In the genomic region with DNA sequence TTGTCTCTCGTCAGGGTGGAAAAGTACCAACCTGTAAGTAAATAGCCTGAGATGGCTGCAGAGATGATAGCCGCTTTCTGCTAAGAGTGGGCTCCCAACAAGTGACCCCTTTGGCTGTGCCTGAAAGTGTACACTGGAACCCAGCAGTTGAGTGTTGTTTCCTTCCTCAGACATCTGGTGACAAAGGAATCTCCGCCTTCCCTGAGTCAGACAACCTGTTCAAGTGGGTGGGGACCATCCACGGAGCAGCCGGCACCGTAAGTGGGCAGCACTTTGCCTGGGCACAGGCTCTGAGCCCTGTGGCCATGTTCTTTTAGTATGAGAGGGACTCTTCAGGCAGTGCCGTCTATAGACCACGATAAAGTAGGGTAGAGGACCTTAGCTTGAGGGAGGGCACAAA, we compare ENCODE assay signal across 11 mouse cellular contexts. TPM values are rescaled to one million over a fixed set of nuclear protein-coding genes. Genes with fewer than 3 reads are reported as not detected.
DNase-seq lines count a peak whose midpoint lies in the region; ATAC-seq and TF ChIP-seq lines count a peak whose summit lies in the region.
"Had no signal": no experiment of that assay in that cellular context is flagged by ENCODE, and none has a peak within 500 bp of the region (broad histone marks: within the 10 kb centered on the region; RNA-seq: fewer than 3 reads in every experiment).

No protein-coding gene starts in this region.

- peaks cover 36% of the 10 kb centered on the region for H3K4me1 ChIP-seq in heart, embryonic 13.5 days
- H3K4me1 ChIP-seq in CH12.LX (ENCODE audit: control insufficient read depth in 1 of 2, insufficient read depth in 2 of 2), result peaks cover 9 to 28% of the 10 kb centered on the region in 2 experiments
- peaks cover 25% of the 10 kb centered on the region for H3K4me1 ChIP-seq in forebrain, embryonic 16.5 days (replicated peaks; ENCODE audit: control insufficient read depth, insufficient read depth, low read length)
- peaks cover 67% of the 10 kb centered on the region for H3K4me1 ChIP-seq in liver, embryonic 15.5 days (replicated peaks)

- ATAC-seq in heart, embryonic 13.5 days (ENCODE audit: extremely low read depth, insufficient number of reproducible peaks, low FRiP score, low TSS enrichment), result no peak
- no peak for ATAC-seq in forebrain, embryonic 16.5 days
- no peak for ATAC-seq in liver, embryonic 15.5 days (ENCODE audit: insufficient read depth)
- ATAC-seq: CD4-positive, CD25-positive, alpha-beta regulatory T cell, adult 4 months had no signal

- no peak overlapping the region; the same call in 1 of the 2 replicates for H3K27ac ChIP-seq in heart, embryonic 13.5 days (replicated peaks)
- H3K27ac ChIP-seq in CH12.LX (ENCODE audit: insufficient read depth, low read depth), result no peak overlapping the region
- H3K27ac ChIP-seq in forebrain, embryonic 16.5 days (ENCODE audit: low read length), result no peak overlapping the region
- H3K27ac ChIP-seq in liver, embryonic 15.5 days (replicated peaks), result peak overlapping the region; percentile 94
- H3K27ac ChIP-seq in left cerebral cortex, adult 2 months, result no peak overlapping the region

- no peak for TF ChIP-seq CTCF in CH12.LX (conservative IDR thresholded peaks at IDR 0.05 in 1 of 2, IDR thresholded peaks at IDR 0.05 in 1 of 2; ENCODE audit: low read depth in 2 of 2, low read length in 2 of 2)
- TF ChIP-seq CTCF in left cerebral cortex, adult 2 months (IDR thresholded peaks at IDR 0.05), result no peak

- TF ChIP-seq RAD21 in CH12.LX (IDR thresholded peaks at IDR 0.05; ENCODE audit: low read depth, low read length), result no peak

- peaks cover 51% of the 10 kb centered on the region for H3K36me3 ChIP-seq in heart, embryonic 13.5 days
- peaks cover 32 to 55% of the 10 kb centered on the region in 2 experiments for H3K36me3 ChIP-seq in CH12.LX (replicated peaks in 1 of 2; ENCODE audit: control insufficient read depth in 1 of 2, insufficient read depth in 1 of 2, low read length in 1 of 2)
- peaks cover 9% of the 10 kb centered on the region; the same call in 1 of the 2 replicates for H3K36me3 ChIP-seq in forebrain, embryonic 16.5 days (ENCODE audit: control insufficient read depth, insufficient read depth)
- peaks cover 58% of the 10 kb centered on the region for H3K36me3 ChIP-seq in liver, embryonic 15.5 days (replicated peaks)

- no peak for TF ChIP-seq EP300 in CH12.LX (IDR thresholded peaks at IDR 0.05; ENCODE audit: low read length)

- WGBS in heart, embryonic 13.5 days, result 68% methylated on average over 8 of the region's 8 CpGs
- 77% methylated on average over 8 of the region's 8 CpGs for WGBS in forebrain, embryonic 16.5 days
- WGBS in liver, embryonic 15.5 days (ENCODE audit: insufficient replicate concordance), result 54% methylated on average over 8 of the region's 8 CpGs

- DNase-seq in heart, adult 18-20 months, result no peak
- no peak for DNase-seq in CH12.LX (ENCODE audit: extremely low read depth)
- DNase-seq in urinary bladder, postnatal 14 days (ENCODE audit: low spot score), result no peak
- DNase-seq in left cerebral cortex, adult 2 months (ENCODE audit: extremely low spot score in 1 of 2, low spot score in 2 of 2), result no peak
- no peak for DNase-seq in thymus, postnatal 4 days
- DNase-seq: gastrocnemius, postnatal 14 days; lung, adult 2 months had no signal

- no peak for TF ChIP-seq POLR2A in CH12.LX (IDR thresholded peaks at IDR 0.05; ENCODE audit: low read depth, low read length)

- H3K79me2 ChIP-seq in CH12.LX (replicated peaks; ENCODE audit: control insufficient read depth, extremely low read depth, insufficient read depth, poor library complexity, severe bottlenecking), result peaks cover 10% of the 10 kb centered on the region; the same call in 1 of the 2 replicates

- in situ Hi-C loops in CH12.LX (cut with MboI; ENCODE audit: low pct_ligation_motif_present, low pct_unique_long_range_greater_than_20kb, low sequenced_read_pairs), result no loop called here

- dilution Hi-C loops in CH12.LX (cut with MboI; ENCODE audit: extremely low pct_ligation_motif_present, extremely low pct_unique_long_range_greater_than_20kb, low sequenced_read_pairs), result no loop called here

- peak overlapping the region; percentile 95 for H3K4me2 ChIP-seq in heart, embryonic 13.5 days
- H3K4me2 ChIP-seq in CH12.LX (ENCODE audit: insufficient read depth, low read depth, poor library complexity, severe bottlenecking), result peak overlapping the region; percentile 73; the same call in 1 of the 2 replicates
- H3K4me2 ChIP-seq in forebrain, embryonic 16.5 days (ENCODE audit: low read length), result peak overlapping the region; percentile 89
- peak overlapping the region; percentile 82 for H3K4me2 ChIP-seq in liver, embryonic 15.5 days

- H3K9ac ChIP-seq in heart, embryonic 13.5 days, result peak overlapping the region; percentile 95
- no peak overlapping the region; the same call in 1 of the 2 replicates for H3K9ac ChIP-seq in CH12.LX (ENCODE audit: insufficient read depth, low read depth)
- H3K9ac ChIP-seq in forebrain, embryonic 16.5 days (replicated peaks; ENCODE audit: low read depth, low read length), result no peak overlapping the region
- H3K9ac ChIP-seq in liver, embryonic 15.5 days, result peak overlapping the region; percentile 98

- no peaks in the 10 kb centered on the region for H3K9me3 ChIP-seq in heart, embryonic 13.5 days
- no peaks in the 10 kb centered on the region for H3K9me3 ChIP-seq in CH12.LX (replicated peaks; ENCODE audit: low read length)
- no peaks in the 10 kb centered on the region for H3K9me3 ChIP-seq in forebrain, embryonic 16.5 days (ENCODE audit: control insufficient read depth, low read length)
- H3K9me3 ChIP-seq in liver, embryonic 15.5 days (replicated peaks), result no peaks in the 10 kb centered on the region

- intact Hi-C loops in left cerebral cortex, adult 2 months (cut with DNase I), result no loop called here

- peak overlapping the region; percentile 98 for H3K4me3 ChIP-seq in heart, embryonic 13.5 days
- H3K4me3 ChIP-seq in CH12.LX (replicated peaks in 1 of 3; ENCODE audit: low read depth in 2 of 3, low read length in 2 of 3, poor library complexity in 1 of 3), result peak overlapping the region; percentile 73 to 98 (median 92)
- peak overlapping the region; percentile 85 for H3K4me3 ChIP-seq in forebrain, embryonic 16.5 days (replicated peaks; ENCODE audit: low read length)
- H3K4me3 ChIP-seq in liver, embryonic 15.5 days (replicated peaks), result peak overlapping the region; percentile 93
- H3K4me3 ChIP-seq in left cerebral cortex, adult 2 months, result no peak overlapping the region

- no peaks in the 10 kb centered on the region for H3K27me3 ChIP-seq in heart, embryonic 13.5 days (replicated peaks)
- H3K27me3 ChIP-seq in CH12.LX (replicated peaks), result no peaks in the 10 kb centered on the region
- no peaks in the 10 kb centered on the region for H3K27me3 ChIP-seq in forebrain, embryonic 16.5 days (replicated peaks; ENCODE audit: control insufficient read depth, insufficient read depth, low read length)
- peaks cover 7% of the 10 kb centered on the region; the same call in 1 of the 2 replicates for H3K27me3 ChIP-seq in liver, embryonic 15.5 days

RNA-seq across cellular contexts. Expression of a gene that starts 1.4 kb away (rescaled TPM):
- 434 and 464 TPM in 2 replicates for polyA plus RNA-seq in heart, embryonic 13.5 days (2015; fragmentation: Nextera tagmentation; extraction: Ambion mirVana)
- total RNA-seq in heart, adult 18-20 months (2021), result 1 to 10 TPM in 1 of 2 experiments, under 1 TPM in 1; 0.80 to 2.4 TPM
- total RNA-seq in CH12.LX (2012; rRNA removed) (103 and 121 TPM in 2 replicates), CH12.LX (2014; rRNA removed) (104 and 126 TPM in 2 replicates)
- polyA plus RNA-seq in CH12.LX (2012; ENCODE audit: insufficient read length, low read depth), result 156 and 226 TPM in 2 replicates
- 148 and 173 TPM in 2 replicates for polyA plus RNA-seq in forebrain, embryonic 16.5 days (2015; fragmentation: Nextera tagmentation; extraction: Ambion mirVana)
- polyA plus RNA-seq in liver, embryonic 15.5 days (2015; fragmentation: Nextera tagmentation; extraction: Ambion mirVana), result 682 and 720 TPM in 2 replicates
- total RNA-seq in left cerebral cortex, adult 2 months (2021), result under 1 TPM in 1 of 2 experiments, not detected in 1; 0.36 TPM

RNA-seq across cellular contexts. Expression of a gene that starts 8.6 kb away (rescaled TPM):
- polyA plus RNA-seq in heart, embryonic 13.5 days (2015; fragmentation: Nextera tagmentation; extraction: Ambion mirVana), result 1.0 and 3.8 TPM in 2 replicates
- total RNA-seq in heart, adult 18-20 months (2021), result 1 to 10 TPM in 1 of 2 experiments, not detected in 1; 1.2 TPM
- total RNA-seq in CH12.LX (2012; rRNA removed) (not detected in 2 replicates), CH12.LX (2014; rRNA removed) (not detected in 2 replicates)
- polyA plus RNA-seq in CH12.LX (2012; ENCODE audit: insufficient read length, low read depth), result not detected in 2 replicates
- polyA plus RNA-seq in forebrain, embryonic 16.5 days (2015; fragmentation: Nextera tagmentation; extraction: Ambion mirVana), result 1.1 TPM in 1 of 2 replicates, not detected in the other
- 27.2 and 51.1 TPM in 2 replicates for polyA plus RNA-seq in liver, embryonic 15.5 days (2015; fragmentation: Nextera tagmentation; extraction: Ambion mirVana)
- 1 to 10 TPM in 1 of 2 experiments, not detected in 1; 1.1 TPM for total RNA-seq in left cerebral cortex, adult 2 months (2021)
- polyA plus RNA-seq: CD4-positive, CD25-positive, alpha-beta regulatory T cell, adult 4 months had no signal

RNA-seq across cellular contexts. Expression of a gene that starts 14.5 kb away (rescaled TPM):
- 26.7 and 31.8 TPM in 2 replicates for polyA plus RNA-seq in heart, embryonic 13.5 days (2015; fragmentation: Nextera tagmentation; extraction: Ambion mirVana)
- total RNA-seq in heart, adult 18-20 months (2021), result 10 to 100 TPM; 23.9 to 25.6 TPM
- total RNA-seq in CH12.LX (2012; rRNA removed) (2.3 and 3.3 TPM in 2 replicates), CH12.LX (2014; rRNA removed) (0.71 and 1.1 TPM in 2 replicates)
- polyA plus RNA-seq in CH12.LX (2012; ENCODE audit: insufficient read length, low read depth), result 1.1 and 1.5 TPM in 2 replicates
- polyA plus RNA-seq in forebrain, embryonic 16.5 days (2015; fragmentation: Nextera tagmentation; extraction: Ambion mirVana), result 26.0 and 35.6 TPM in 2 replicates
- 5.6 and 7.9 TPM in 2 replicates for polyA plus RNA-seq in liver, embryonic 15.5 days (2015; fragmentation: Nextera tagmentation; extraction: Ambion mirVana)
- total RNA-seq in left cerebral cortex, adult 2 months (2021), result 10 to 100 TPM; 54.4 to 57.2 TPM

RNA-seq across cellular contexts. Expression of a gene that starts 25.3 kb away (rescaled TPM):
- 55.0 and 56.9 TPM in 2 replicates for polyA plus RNA-seq in heart, embryonic 13.5 days (2015; fragmentation: Nextera tagmentation; extraction: Ambion mirVana)
- 10 to 100 TPM; 22.0 to 28.8 TPM for total RNA-seq in heart, adult 18-20 months (2021)
- total RNA-seq in CH12.LX (2012; rRNA removed) (14.0 and 15.2 TPM in 2 replicates), CH12.LX (2014; rRNA removed) (17.1 and 17.6 TPM in 2 replicates)
- 29.7 and 35.0 TPM in 2 replicates for polyA plus RNA-seq in CH12.LX (2012; ENCODE audit: insufficient read length, low read depth)
- polyA plus RNA-seq in forebrain, embryonic 16.5 days (2015; fragmentation: Nextera tagmentation; extraction: Ambion mirVana), result 67.5 and 72.9 TPM in 2 replicates
- 40.5 and 41.1 TPM in 2 replicates for polyA plus RNA-seq in liver, embryonic 15.5 days (2015; fragmentation: Nextera tagmentation; extraction: Ambion mirVana)
- 10 to 100 TPM; 37.6 to 37.9 TPM for total RNA-seq in left cerebral cortex, adult 2 months (2021)

RNA-seq across cellular contexts. Expression of a gene that starts 25.4 kb away (rescaled TPM):
- 0.27 and 0.28 TPM in 2 replicates for polyA plus RNA-seq in heart, embryonic 13.5 days (2015; fragmentation: Nextera tagmentation; extraction: Ambion mirVana)
- under 1 TPM; 0.25 to 0.62 TPM for total RNA-seq in heart, adult 18-20 months (2021)
- total RNA-seq in CH12.LX (2012; rRNA removed) (0.08 and 0.21 TPM in 2 replicates), CH12.LX (2014; rRNA removed) (0.14 TPM in 1 of 2 replicates, not detected in the other)
- not detected in 2 replicates for polyA plus RNA-seq in CH12.LX (2012; ENCODE audit: insufficient read length, low read depth)
- 1.4 and 1.7 TPM in 2 replicates for polyA plus RNA-seq in forebrain, embryonic 16.5 days (2015; fragmentation: Nextera tagmentation; extraction: Ambion mirVana)
- polyA plus RNA-seq in liver, embryonic 15.5 days (2015; fragmentation: Nextera tagmentation; extraction: Ambion mirVana), result 2.3 and 2.4 TPM in 2 replicates
- total RNA-seq in left cerebral cortex, adult 2 months (2021), result 1 to 10 TPM; 1.4 to 1.6 TPM
- total RNA-seq: gastrocnemius, postnatal 14 days had no signal
- polyA plus RNA-seq: CD4-positive, CD25-positive, alpha-beta regulatory T cell, adult 4 months had no signal

Comparison
In these comparisons a context has a peak if more than half of its experiments do, and no peak if none do; other contexts are left out.
1. H3K9ac ChIP-seq: peak in heart, embryonic 13.5 days (single experiment) and liver, embryonic 15.5 days (single experiment); none in CH12.LX (single experiment) and forebrain, embryonic 16.5 days (single experiment).
2. Peak in every context shown above with its lines, with median percentiles within 50 percentile points of each other: H3K4me2 ChIP-seq.